Mouse (Mus musculus) C2C12 (cell line): ENCODE data around the gene Olfr1357.

Experiments used
- CTCF ChIP-seq: IDR thresholded peaks from one replicate; pipeline ENCODE4 v1.5.1; 2011; ENCODE audit not compliant: control insufficient read depth, insufficient read depth, insufficient read length
- MYOD1 ChIP-seq: IDR thresholded peaks from one replicate; pipeline ENCODE4 v1.6.1; 2011; ENCODE audit warnings: low read depth; ENCODE audit not compliant: control insufficient read depth, insufficient read length

- TF ChIP-seq CTCF (no peak), MYOD1 (no peak)
Measured at GRCm38 (mm10) chr10:78565070-78565469, 52.8 kb downstream of the Olfr1357 start.
